Mouse (Mus musculus) brain, embryonic 14.5 days (tissue): Measurements from ENCODE around the gene Teddm2.

Source experiments
- CTCF ChIP-seq: fragments of 200-500 bp; IDR thresholded peaks from 2 replicates; pipeline ENCODE4 v1.5.1; 2012; ENCODE audit warnings: inconsistent platforms, mild to moderate bottlenecking, moderate library complexity, borderline replicate concordance; ENCODE audit not compliant: insufficient read depth, insufficient read length; ENCODE audit errors: extremely low read depth
- POLR2A ChIP-seq: fragments of 200-500 bp; IDR thresholded peaks from 2 replicates; pipeline ENCODE4 v1.6.1; 2012; ENCODE audit warnings: mild to moderate bottlenecking, inconsistent platforms, borderline replicate concordance; ENCODE audit not compliant: poor library complexity, insufficient read depth, insufficient read length, severe bottlenecking; ENCODE audit errors: extremely low read depth

GRCm38 (mm10) chr1:153897196-153897595, 2.8 kb downstream of the Teddm2 start:
- TF ChIP-seq CTCF (no peak), POLR2A (no peak)
